Mouse (Mus musculus) stomach, postnatal 0 days (tissue): ENCODE data around the gene Plekha5. TPM values are rescaled to one million over a fixed set of nuclear protein-coding genes. Genes with fewer than 3 reads are reported as not detected.
A peak's percentile ranks its signal among the peaks of the same experiment; 100 is the strongest.

ENCODE experiments used
- ATAC-seq: fragments of 200-750 bp; cut with Nextera tagmentation; 2 replicates; pipeline ENCODE4 v1.8.0; 2017; ENCODE audit not compliant: low FRiP score, low TSS enrichment
- DNase-seq: peaks from one replicate; pipeline ENCODE4 v3.0.0-alpha.2; 2016; ENCODE audit warnings: low spot score
- H3K27ac ChIP-seq: fragments of 300-500 bp; sonication (generic); replicated peaks from 2 replicates; pipeline ENCODE4 v1.5.1; 2014; ENCODE audit warnings: mild to moderate bottlenecking, control low read depth
- H3K27me3 ChIP-seq: fragments of 300-500 bp; sonication (generic); 2 replicates; pipeline ENCODE4 v1.6.1; 2014; ENCODE audit warnings: low read length; ENCODE audit not compliant: control insufficient read depth, insufficient read depth
- H3K36me3 ChIP-seq: fragments of 300-500 bp; sonication (generic); 2 replicates; pipeline ENCODE4 v1.6.1; 2014; ENCODE audit warnings: low read length, mixed read lengths; ENCODE audit not compliant: control insufficient read depth, insufficient read depth
- H3K4me1 ChIP-seq: fragments of 300-500 bp; sonication (generic); replicated peaks from 2 replicates; pipeline ENCODE4 v1.6.1; 2014; ENCODE audit warnings: antibody characterized with exemption; ENCODE audit not compliant: control insufficient read depth, insufficient read depth
- H3K4me2 ChIP-seq: fragments of 300-500 bp; sonication (generic); replicated peaks from 2 replicates; pipeline ENCODE4 v1.6.1; 2014; ENCODE audit warnings: low read depth, mild to moderate bottlenecking, control low read depth, moderate library complexity
- H3K4me3 ChIP-seq: fragments of 300-500 bp; sonication (generic); 2 replicates; pipeline ENCODE4 v1.5.1; 2014; ENCODE audit warnings: low read depth, low read length, control low read depth
- H3K9ac ChIP-seq: fragments of 300-500 bp; sonication (generic); 2 replicates; pipeline ENCODE4 v1.6.1; 2014; ENCODE audit warnings: mild to moderate bottlenecking, low read length, control low read depth, mixed read lengths
- H3K9me3 ChIP-seq: fragments of 300-500 bp; sonication (generic); 2 replicates; pipeline ENCODE4 v1.6.1; 2016; ENCODE audit warnings: low read length; ENCODE audit not compliant: control insufficient read depth
- CTCF ChIP-seq: IDR thresholded peaks from 2 replicates; pipeline ENCODE4 v1.5.1; 2016; ENCODE audit warnings: antibody characterized with exemption, low read depth, mild to moderate bottlenecking, moderate library complexity
- EP300 ChIP-seq: optimal IDR thresholded peaks from 2 replicates; pipeline ENCODE3; 2016; ENCODE audit warnings: antibody characterized with exemption
- WGBS: fragments of 180-500 bp; shearing (Covaris S2); extraction: QIAGEN DNeasy Blood & Tissue Kit; methylation state at CpG from one replicate; pipeline ENCODE4 v1.1.7; 2014; 5-methylcytosine and 5-hydroxymethylcytosine counted together
- polyA plus RNA-seq: library from polyadenylated mRNA; unstranded; fragments of >200 nt; fragmentation: Nextera tagmentation; extraction: Ambion mirVana; gene quantifications from 2 replicates; pipeline ENCODE4 v1.2.1, GENCODE M21; 2015

Gene Plekha5
- polyA plus RNA-seq, 1 experiment from 2014 or later, result 23.1 TPM

GRCm38 (mm10) chr6:140621622-140622021, 197.8 kb downstream of the Plekha5 start:
- WGBS, result 86% methylated on average over 1 of the region's 1 CpGs
- no peaks in the 10 kb centered on the region for H3K36me3 ChIP-seq
- no peaks in the 10 kb centered on the region for H3K9me3 ChIP-seq
- ATAC-seq, result no peak
- H3K4me2 ChIP-seq, result no peak overlapping the region
- DNase-seq, result no peak
- peak overlapping the region; percentile 80 for H3K27ac ChIP-seq
- no peaks in the 10 kb centered on the region for H3K27me3 ChIP-seq
- H3K4me3 ChIP-seq, result no peak overlapping the region
- H3K9ac ChIP-seq, result no peak overlapping the region
- TF ChIP-seq EP300 (no peak), CTCF (no peak)
- H3K4me1 ChIP-seq, result peaks cover 3% of the 10 kb centered on the region; the same call in 1 of the 2 replicates

GRCm38 (mm10) chr6:140622391-140623225, 198.8 kb downstream of the Plekha5 start, which contains the start of gene Aebp2:
Aebp2 (plus strand) TSS chr6:140622663.
- DNase-seq, result peak; percentile 24
- no peak for TF ChIP-seq CTCF
- no peak for TF ChIP-seq EP300
- 42% methylated on average over 30 of the region's 30 CpGs for WGBS
- Histone ChIP-seq H3K4me1 (peaks cover 3% of the 10 kb centered on the region; the same call in 1 of the 2 replicates), H3K9me3 (no peaks in the 10 kb centered on the region), H3K4me2 (peak within 1 kb of the TSS; percentile 75), H3K27ac (peak within 1 kb of the TSS; percentile 97), H3K9ac (peak within 1 kb of the TSS; percentile 97), H3K27me3 (no peaks in the 10 kb centered on the region), H3K36me3 (no peaks in the 10 kb centered on the region), H3K4me3 (peak within 1 kb of the TSS; percentile 94)
- no peak; the same call in 1 of the 2 replicates for ATAC-seq

GRCm38 (mm10) chr6:140623226-140624095, 199.6 kb downstream of the Plekha5 start:
- no peaks in the 10 kb centered on the region for H3K36me3 ChIP-seq
- H3K9me3 ChIP-seq, result no peaks in the 10 kb centered on the region
- H3K4me2 ChIP-seq, result peak overlapping the region; percentile 75
- no peak for TF ChIP-seq CTCF
- TF ChIP-seq EP300, result no peak
- peak overlapping the region; percentile 97 for H3K27ac ChIP-seq
- H3K9ac ChIP-seq, result peak overlapping the region; percentile 97
- WGBS, result under 1% methylated on average over 96 of the region's 117 CpGs
- peaks cover 3% of the 10 kb centered on the region; the same call in 1 of the 2 replicates for H3K4me1 ChIP-seq
- DNase-seq (peak; percentile 95), ATAC-seq (peak; percentile 95)
- no peaks in the 10 kb centered on the region for H3K27me3 ChIP-seq
- H3K4me3 ChIP-seq, result peak overlapping the region; percentile 94

GRCm38 (mm10) chr6:140624096-140625051, 200.5 kb downstream of the Plekha5 start:
- WGBS, result under 1% methylated on average over 67 of the region's 80 CpGs
- no peak for TF ChIP-seq EP300
- TF ChIP-seq CTCF, result no peak
- peaks cover 3% of the 10 kb centered on the region; the same call in 1 of the 2 replicates for H3K4me1 ChIP-seq
- peak overlapping the region; percentile 97 for H3K9ac ChIP-seq
- H3K4me3 ChIP-seq, result peak overlapping the region; percentile 94
- no peaks in the 10 kb centered on the region for H3K27me3 ChIP-seq
- peak; percentile 27 for ATAC-seq
- DNase-seq, result peak; percentile 57
- peak overlapping the region; percentile 75 for H3K4me2 ChIP-seq
- H3K36me3 ChIP-seq, result no peaks in the 10 kb centered on the region
- no peaks in the 10 kb centered on the region for H3K9me3 ChIP-seq
- H3K27ac ChIP-seq, result peak overlapping the region; percentile 97

- Histone ChIP-seq H3K4me1 (no peaks in the 10 kb centered on the region; the same call in 1 of the 2 replicates), H3K27ac (no peak overlapping the region), H3K36me3 (peaks cover under 1% of the 10 kb centered on the region; the same call in 1 of the 2 replicates), H3K4me2 (no peak overlapping the region), H3K9me3 (no peaks in the 10 kb centered on the region), H3K9ac (no peak overlapping the region), H3K27me3 (no peaks in the 10 kb centered on the region), H3K4me3 (no peak overlapping the region)
- TF ChIP-seq EP300 (no peak), CTCF (no peak)
- no peak for ATAC-seq
- no peak for DNase-seq
- 80% methylated on average over 4 of the region's 4 CpGs for WGBS
Measured at GRCm38 (mm10) chr6:140629176-140629859, 205.5 kb downstream of the Plekha5 start.
